Mouse (Mus musculus): ENCODE measurements around the gene Prdx5. TPM values are rescaled to one million over a fixed set of nuclear protein-coding genes. Genes with fewer than 3 reads are reported as not detected.

The Prdx5 gene
- polyA plus RNA-seq, 1 experiment from 2014 or later, result 215 TPM

DNA sequence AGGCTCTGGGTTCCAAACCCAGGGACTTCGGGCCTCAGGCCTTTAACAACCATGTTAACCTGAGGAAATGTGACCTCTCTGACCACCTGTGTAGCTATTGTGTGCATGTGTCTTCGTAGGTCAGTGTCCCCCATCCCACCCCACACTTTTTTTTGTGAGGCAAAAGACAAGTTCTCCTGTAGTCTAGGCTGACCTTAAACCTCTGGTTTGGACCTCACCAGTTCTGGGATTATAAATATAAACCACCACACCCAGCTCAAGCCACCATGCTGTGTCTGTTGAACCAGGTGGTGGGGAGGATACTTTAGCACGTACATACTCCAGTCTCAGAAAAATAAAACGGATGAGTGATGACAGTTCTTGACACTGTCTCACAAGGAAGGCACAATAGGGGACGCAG lies 40.0 kb upstream of the Prdx5 start:
- 46% methylated on average over 5 of the region's 5 CpGs for WGBS
- peak overlapping the region; percentile 50 for H3K4me3 ChIP-seq (replicated peaks; ENCODE audit: low read depth, low read length)
- H3K4me1 ChIP-seq (ENCODE audit: control insufficient read depth, insufficient read depth, low read length), result peaks cover 20% of the 10 kb centered on the region
- H3K9me3 ChIP-seq (ENCODE audit: control insufficient read depth, low read length), result no peaks in the 10 kb centered on the region
- peak overlapping the region; percentile 97 for H3K4me2 ChIP-seq (ENCODE audit: low read length)
- no peaks in the 10 kb centered on the region for H3K27me3 ChIP-seq (ENCODE audit: control insufficient read depth, insufficient read depth, low read length)
- peak overlapping the region; percentile 69 for H3K9ac ChIP-seq (replicated peaks; ENCODE audit: low read length)
- no peak for ATAC-seq (ENCODE audit: low FRiP score, low TSS enrichment)
- 0 out of 2 replicates have a peak overlapping the region, but pooled peaks have one; percentile 84 for H3K27ac ChIP-seq (replicated peaks; ENCODE audit: low read depth, low read length)
- H3K36me3 ChIP-seq (ENCODE audit: control insufficient read depth, insufficient read depth, low read length), result peaks cover 10% of the 10 kb centered on the region
- no peak for DNase-seq

DNA sequence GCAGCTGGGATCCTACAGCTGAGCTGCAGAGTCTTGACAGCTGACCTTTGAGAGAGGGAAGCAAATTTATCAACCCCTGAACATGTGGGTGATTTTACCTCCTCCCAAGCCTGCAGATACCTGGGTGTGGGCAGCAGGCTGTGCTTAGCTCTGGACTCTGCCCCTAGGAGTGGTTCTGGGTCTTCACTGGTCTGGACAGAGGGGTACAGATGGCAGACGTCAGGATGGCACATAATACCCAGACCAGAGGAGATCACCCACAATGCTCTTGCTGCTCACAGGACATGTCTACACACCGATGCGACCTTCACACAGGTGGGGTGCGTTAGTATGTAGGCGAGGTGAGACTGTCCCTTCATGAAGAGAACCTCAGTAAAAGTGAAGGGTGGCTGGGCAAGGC lies 39.6 kb upstream of the Prdx5 start:
- Histone ChIP-seq H3K36me3 (ENCODE audit: control insufficient read depth, insufficient read depth, low read length) (peaks cover 10% of the 10 kb centered on the region), H3K4me1 (ENCODE audit: control insufficient read depth, insufficient read depth, low read length) (peaks cover 20% of the 10 kb centered on the region), H3K27me3 (ENCODE audit: control insufficient read depth, insufficient read depth, low read length) (no peaks in the 10 kb centered on the region), H3K9ac (replicated peaks; ENCODE audit: low read length) (no peak overlapping the region), H3K27ac (replicated peaks; ENCODE audit: low read depth, low read length) (no peak overlapping the region), H3K4me2 (ENCODE audit: low read length) (peak overlapping the region; percentile 97), H3K9me3 (ENCODE audit: control insufficient read depth, low read length) (no peaks in the 10 kb centered on the region), H3K4me3 (replicated peaks; ENCODE audit: low read depth, low read length) (no peak overlapping the region)
- WGBS, result 90% methylated on average over 5 of the region's 5 CpGs
- ATAC-seq (ENCODE audit: low FRiP score, low TSS enrichment), result no peak
- DNase-seq, result no peak

DNA sequence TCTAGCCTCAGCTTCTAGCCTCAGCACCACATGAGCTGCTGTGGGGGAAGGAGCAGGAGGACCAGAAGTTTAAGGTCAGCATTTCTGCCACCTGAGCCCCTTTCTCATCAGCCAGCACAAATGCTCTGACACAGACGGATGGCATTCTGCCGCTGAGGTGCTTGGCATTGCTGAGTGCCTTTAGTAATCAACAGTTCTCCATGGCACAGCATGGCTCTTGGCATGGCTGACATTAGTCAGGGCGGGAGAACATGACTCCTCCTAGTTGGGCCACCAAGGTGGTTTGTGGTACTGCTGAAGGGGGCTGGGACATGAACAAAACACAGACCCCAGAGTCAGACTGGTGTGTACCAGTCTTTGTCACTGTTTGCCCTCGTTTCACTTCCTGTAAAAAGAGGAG lies 38.3 kb upstream of the Prdx5 start:
- peaks cover 10% of the 10 kb centered on the region for H3K36me3 ChIP-seq (ENCODE audit: control insufficient read depth, insufficient read depth, low read length)
- DNase-seq (no peak), ATAC-seq (ENCODE audit: low FRiP score, low TSS enrichment) (no peak)
- H3K9me3 ChIP-seq (ENCODE audit: control insufficient read depth, low read length), result no peaks in the 10 kb centered on the region
- no peak overlapping the region for H3K9ac ChIP-seq (replicated peaks; ENCODE audit: low read length)
- H3K4me1 ChIP-seq (ENCODE audit: control insufficient read depth, insufficient read depth, low read length), result peaks cover 19% of the 10 kb centered on the region
- no peak overlapping the region for H3K27ac ChIP-seq (replicated peaks; ENCODE audit: low read depth, low read length)
- WGBS, result 83% methylated on average over 4 of the region's 4 CpGs
- no peak overlapping the region for H3K4me2 ChIP-seq (ENCODE audit: low read length)
- H3K4me3 ChIP-seq (replicated peaks; ENCODE audit: low read depth, low read length), result no peak overlapping the region
- H3K27me3 ChIP-seq (ENCODE audit: control insufficient read depth, insufficient read depth, low read length), result no peaks in the 10 kb centered on the region

DNA sequence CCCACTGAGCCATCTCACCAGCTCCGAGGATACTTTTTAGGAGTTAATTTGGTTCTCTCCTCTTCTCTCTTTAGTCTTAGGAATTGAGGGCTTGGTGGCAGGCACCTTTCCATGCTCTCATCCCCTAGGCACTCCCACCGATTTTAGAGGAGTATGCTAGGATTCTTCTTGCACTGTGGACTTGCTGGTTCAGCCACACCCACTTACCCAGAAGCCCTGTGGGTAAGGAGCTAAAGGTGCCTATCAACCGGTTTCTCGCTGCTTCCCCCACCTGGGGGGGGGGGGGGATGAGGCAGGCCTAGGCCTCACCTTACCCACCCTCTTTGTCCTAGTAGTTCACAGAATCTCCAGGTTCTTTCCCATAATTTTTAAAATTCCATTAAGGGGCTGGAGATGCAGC lies 37.8 kb upstream of the Prdx5 start:
- no peak overlapping the region for H3K27ac ChIP-seq (replicated peaks; ENCODE audit: low read depth, low read length)
- H3K36me3 ChIP-seq (ENCODE audit: control insufficient read depth, insufficient read depth, low read length), result peaks cover 10% of the 10 kb centered on the region
- no peaks in the 10 kb centered on the region for H3K27me3 ChIP-seq (ENCODE audit: control insufficient read depth, insufficient read depth, low read length)
- H3K4me1 ChIP-seq (ENCODE audit: control insufficient read depth, insufficient read depth, low read length), result peaks cover 19% of the 10 kb centered on the region
- H3K4me3 ChIP-seq (replicated peaks; ENCODE audit: low read depth, low read length), result no peak overlapping the region
- ATAC-seq (ENCODE audit: low FRiP score, low TSS enrichment) (no peak), DNase-seq (no peak)
- WGBS, result 55% methylated on average over 4 of the region's 4 CpGs
- H3K4me2 ChIP-seq (ENCODE audit: low read length), result no peak overlapping the region
- H3K9ac ChIP-seq (replicated peaks; ENCODE audit: low read length), result no peak overlapping the region
- H3K9me3 ChIP-seq (ENCODE audit: control insufficient read depth, low read length), result no peaks in the 10 kb centered on the region

DNA sequence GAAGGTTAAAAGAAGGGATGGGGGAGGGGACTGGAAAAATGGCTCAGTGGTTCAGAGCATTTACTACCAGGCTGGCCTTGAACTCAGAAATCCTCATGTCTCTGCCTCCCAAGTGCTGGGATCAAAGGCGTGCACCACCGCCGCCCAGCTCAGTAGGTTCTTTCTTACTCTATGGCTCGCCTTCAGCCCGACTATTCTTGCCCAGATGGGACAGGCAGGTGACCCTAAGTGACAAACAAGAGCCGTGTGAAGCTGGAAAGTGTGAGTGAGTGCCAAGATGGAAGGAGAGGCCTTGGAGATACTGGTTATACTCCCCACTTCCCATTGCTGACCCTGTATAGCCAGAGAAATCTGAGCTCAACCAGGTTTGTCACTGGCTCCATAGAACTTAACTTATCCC lies 33.8 kb upstream of the Prdx5 start:
- no peak overlapping the region for H3K27ac ChIP-seq (replicated peaks; ENCODE audit: low read depth, low read length)
- 94% methylated on average over 6 of the region's 6 CpGs for WGBS
- ATAC-seq (ENCODE audit: low FRiP score, low TSS enrichment) (no peak), DNase-seq (no peak)
- peaks cover 26% of the 10 kb centered on the region for H3K4me1 ChIP-seq (ENCODE audit: control insufficient read depth, insufficient read depth, low read length)
- H3K9ac ChIP-seq (replicated peaks; ENCODE audit: low read length), result no peak overlapping the region
- no peaks in the 10 kb centered on the region for H3K27me3 ChIP-seq (ENCODE audit: control insufficient read depth, insufficient read depth, low read length)
- H3K9me3 ChIP-seq (ENCODE audit: control insufficient read depth, low read length), result no peaks in the 10 kb centered on the region
- no peak overlapping the region for H3K4me3 ChIP-seq (replicated peaks; ENCODE audit: low read depth, low read length)
- peaks cover 12% of the 10 kb centered on the region for H3K36me3 ChIP-seq (ENCODE audit: control insufficient read depth, insufficient read depth, low read length)
- no peak overlapping the region; the same call in 1 of the 2 replicates for H3K4me2 ChIP-seq (ENCODE audit: low read length)

DNA sequence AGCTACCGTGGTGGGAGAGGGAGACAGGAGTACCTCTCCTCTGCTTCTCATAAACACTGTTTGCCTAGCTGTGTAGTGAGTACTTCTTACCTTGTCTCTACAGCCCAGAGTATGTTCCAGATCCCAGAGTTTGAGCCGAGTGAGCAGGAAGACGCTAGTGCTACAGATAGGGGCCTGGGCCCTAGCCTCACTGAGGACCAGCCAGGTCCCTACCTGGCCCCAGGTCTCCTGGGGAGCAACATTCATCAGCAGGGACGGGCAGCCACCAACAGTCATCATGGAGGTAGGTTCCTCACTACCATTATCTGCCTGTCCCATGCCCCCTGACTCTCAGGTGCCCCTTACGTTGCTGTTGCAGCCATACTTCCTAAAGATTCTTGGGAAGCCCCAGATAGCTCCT lies 32.9 kb upstream of the Prdx5 start:
- H3K4me2 ChIP-seq (ENCODE audit: low read length), result peak overlapping the region; percentile 99
- H3K36me3 ChIP-seq (ENCODE audit: control insufficient read depth, insufficient read depth, low read length), result peaks cover 17% of the 10 kb centered on the region
- no peaks in the 10 kb centered on the region for H3K27me3 ChIP-seq (ENCODE audit: control insufficient read depth, insufficient read depth, low read length)
- 28% methylated on average over 5 of the region's 5 CpGs for WGBS
- peak overlapping the region; percentile 85 for H3K4me3 ChIP-seq (replicated peaks; ENCODE audit: low read depth, low read length)
- no peak for ATAC-seq (ENCODE audit: low FRiP score, low TSS enrichment)
- no peaks in the 10 kb centered on the region for H3K9me3 ChIP-seq (ENCODE audit: control insufficient read depth, low read length)
- peaks cover 26% of the 10 kb centered on the region for H3K4me1 ChIP-seq (ENCODE audit: control insufficient read depth, insufficient read depth, low read length)
- no peak for DNase-seq
- H3K27ac ChIP-seq (replicated peaks; ENCODE audit: low read depth, low read length), result peak overlapping the region; percentile 94
- H3K9ac ChIP-seq (replicated peaks; ENCODE audit: low read length), result peak overlapping the region; percentile 92

DNA sequence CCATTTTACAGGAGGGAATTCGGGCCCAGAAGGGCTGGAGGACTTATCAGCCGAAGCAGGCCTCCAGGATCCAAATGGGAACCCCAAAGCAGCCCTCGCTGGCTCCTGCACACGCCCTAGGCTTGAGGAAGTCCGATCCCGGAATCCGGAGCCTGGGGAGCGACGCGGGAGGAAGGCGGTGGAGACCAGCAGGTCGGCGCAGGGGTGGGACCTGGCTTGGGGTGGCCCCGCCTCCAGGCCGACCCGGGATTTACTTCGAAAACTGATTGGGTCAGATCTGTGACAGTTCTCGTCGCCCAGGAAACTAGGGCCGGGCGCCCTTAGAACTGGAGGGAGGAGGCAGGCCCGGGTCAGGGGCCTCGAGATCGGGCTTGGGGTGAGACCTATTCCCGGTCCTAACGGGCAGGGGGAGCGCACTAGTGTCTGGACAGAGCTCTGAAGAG lies 32.4 kb upstream of the Prdx5 start, which contains the start of gene Gpr137:
Gene Gpr137, minus strand, starts transcription at position 232 of the 443 bp plus-strand sequence.
- no peaks in the 10 kb centered on the region for H3K27me3 ChIP-seq (ENCODE audit: control insufficient read depth, insufficient read depth, low read length)
- WGBS, result under 1% methylated on average over 27 of the region's 27 CpGs
- H3K9me3 ChIP-seq (ENCODE audit: control insufficient read depth, low read length), result no peaks in the 10 kb centered on the region
- H3K4me1 ChIP-seq (ENCODE audit: control insufficient read depth, insufficient read depth, low read length), result peaks cover 26% of the 10 kb centered on the region
- H3K4me2 ChIP-seq (ENCODE audit: low read length), result peak within 1 kb of the TSS; percentile 99
- peak within 1 kb of the TSS; percentile 92 for H3K9ac ChIP-seq (replicated peaks; ENCODE audit: low read length)
- peaks cover 17% of the 10 kb centered on the region for H3K36me3 ChIP-seq (ENCODE audit: control insufficient read depth, insufficient read depth, low read length)
- peak; percentile 92 for DNase-seq
- peak within 1 kb of the TSS; percentile 94 for H3K27ac ChIP-seq (replicated peaks; ENCODE audit: low read depth, low read length)
- H3K4me3 ChIP-seq (replicated peaks; ENCODE audit: low read depth, low read length), result peak within 1 kb of the TSS; percentile 85
- ATAC-seq (ENCODE audit: low FRiP score, low TSS enrichment), result peak; percentile 84

DNA sequence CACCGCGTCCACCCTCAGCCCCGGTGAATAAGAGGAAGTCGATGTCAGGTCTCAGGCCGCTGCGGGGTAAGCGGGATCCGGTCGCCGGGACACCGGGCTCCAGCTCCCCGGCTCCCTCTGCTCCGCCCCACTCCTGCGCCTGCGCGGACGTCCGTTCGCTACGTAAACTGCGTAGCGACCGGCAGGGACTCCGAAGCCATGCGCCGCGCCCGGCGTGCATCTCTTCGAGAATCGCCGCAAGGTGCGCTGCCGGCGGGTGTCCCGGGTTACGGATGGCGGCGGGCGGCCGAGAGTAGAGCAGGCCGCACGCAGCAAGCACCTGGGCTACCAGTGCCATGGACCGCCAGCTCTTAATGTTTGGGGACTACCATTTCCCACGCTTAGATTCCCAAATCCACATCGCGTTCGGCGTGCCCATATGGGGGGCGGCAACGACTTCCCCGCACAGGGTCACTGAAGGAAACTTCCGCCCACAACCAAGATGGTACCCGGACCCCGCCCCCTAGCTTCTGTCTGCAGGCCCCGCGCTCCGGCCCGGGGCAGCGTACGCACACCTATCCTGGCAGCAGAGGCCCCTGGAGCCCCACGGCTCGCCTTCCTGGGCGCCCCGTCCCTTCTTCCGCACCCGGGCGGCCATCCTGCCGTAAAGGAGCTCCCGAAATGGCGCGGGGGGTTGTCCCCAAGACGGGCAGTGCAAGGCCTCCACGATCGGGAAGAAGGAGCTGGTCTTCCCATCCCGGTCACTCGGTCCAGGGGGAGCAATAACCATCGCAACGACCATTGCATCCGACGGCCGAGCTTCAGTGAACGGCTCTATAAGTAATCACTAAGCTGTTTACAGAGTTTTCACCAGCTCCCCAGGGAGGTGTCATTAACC lies 31.7 kb upstream of the Prdx5 start, which contains the start of gene Bad:
Gene Bad, plus strand, starts transcription at position 490 of the 877 bp plus-strand sequence.
- no peaks in the 10 kb centered on the region for H3K9me3 ChIP-seq (ENCODE audit: control insufficient read depth, low read length)
- peak within 1 kb of the TSS; percentile 92 for H3K9ac ChIP-seq (replicated peaks; ENCODE audit: low read length)
- H3K4me1 ChIP-seq (ENCODE audit: control insufficient read depth, insufficient read depth, low read length), result peaks cover 26% of the 10 kb centered on the region
- H3K27ac ChIP-seq (replicated peaks; ENCODE audit: low read depth, low read length), result peak within 1 kb of the TSS; percentile 94
- WGBS, result under 1% methylated on average over 83 of the region's 83 CpGs
- H3K4me3 ChIP-seq (replicated peaks; ENCODE audit: low read depth, low read length), result peak within 1 kb of the TSS; percentile 85
- peak; percentile 86 for ATAC-seq (ENCODE audit: low FRiP score, low TSS enrichment)
- peak within 1 kb of the TSS; percentile 99 for H3K4me2 ChIP-seq (ENCODE audit: low read length)
- peak; percentile 99 for DNase-seq
- H3K27me3 ChIP-seq (ENCODE audit: control insufficient read depth, insufficient read depth, low read length), result no peaks in the 10 kb centered on the region
- peaks cover 17% of the 10 kb centered on the region for H3K36me3 ChIP-seq (ENCODE audit: control insufficient read depth, insufficient read depth, low read length)
